Mouse (Mus musculus): Measurements from ENCODE around the gene Ablim1.
A peak's percentile ranks its signal among the peaks of the same experiment; 100 is the strongest.

Ablim1 gene

DNA sequence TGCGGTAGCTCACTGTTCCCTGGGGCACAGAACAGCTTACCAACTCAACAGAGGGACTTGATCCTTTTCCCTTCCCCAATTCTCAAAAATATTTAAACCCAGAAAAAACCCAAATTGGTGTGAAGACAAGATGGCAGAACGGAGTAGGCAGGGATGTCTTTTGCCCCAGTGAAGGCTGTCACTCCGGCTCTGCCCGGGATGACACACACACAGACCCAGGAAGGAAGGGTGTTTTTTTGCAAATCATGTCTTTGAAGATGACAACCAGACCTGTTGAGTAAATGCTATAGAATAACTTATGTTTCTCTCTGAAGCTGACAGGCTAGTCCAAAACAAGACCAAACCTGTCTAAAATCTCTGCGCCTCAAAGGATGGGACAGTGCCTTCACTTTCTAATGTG is 187.2 kb downstream of the Ablim1 start:
- no peak for DNase-seq (ENCODE audit: low spot score in 2 of 2)

DNA sequence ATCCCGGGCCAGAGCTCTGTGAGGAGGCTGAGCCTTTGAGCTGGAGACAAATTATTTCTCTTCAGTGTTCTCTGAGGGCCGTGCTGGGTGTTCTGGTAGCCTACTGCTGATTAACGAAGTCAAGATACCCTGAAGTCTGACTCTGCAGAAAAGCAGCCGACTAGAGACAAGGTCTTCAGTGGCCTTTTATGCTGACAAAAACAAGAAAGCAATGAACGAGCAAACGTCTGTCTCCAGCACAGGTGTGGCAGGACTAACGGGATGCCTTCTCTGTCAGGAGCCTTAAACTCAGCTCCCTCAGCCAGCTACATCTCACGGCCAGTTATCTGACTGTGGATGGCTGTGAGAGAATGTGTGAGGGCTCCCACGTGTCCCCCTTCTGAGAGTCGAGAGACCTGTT is 187.8 kb downstream of the Ablim1 start:
- no peak for DNase-seq (ENCODE audit: low spot score in 2 of 2)

DNA sequence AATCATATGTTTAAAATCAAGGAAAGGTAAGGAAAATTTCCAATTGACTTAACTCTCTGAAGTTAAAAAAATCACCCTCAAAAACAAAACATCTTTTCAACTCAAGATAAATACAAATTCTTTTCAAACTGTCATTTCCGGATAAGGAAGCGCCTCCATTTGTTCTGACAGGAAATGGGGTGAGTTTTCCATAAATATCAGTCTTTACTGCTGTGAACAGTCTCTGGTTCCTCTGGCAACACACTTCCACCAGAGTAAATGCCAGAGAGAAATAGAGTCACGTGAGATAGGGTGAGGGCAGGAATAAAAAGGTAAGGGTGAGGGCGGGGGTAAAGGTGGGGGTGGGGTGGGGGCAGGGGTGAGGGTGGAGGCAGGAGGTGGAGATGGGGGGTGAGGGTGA is 189.8 kb downstream of the Ablim1 start:
- DNase-seq (ENCODE audit: low spot score in 2 of 2), result no peak

DNA sequence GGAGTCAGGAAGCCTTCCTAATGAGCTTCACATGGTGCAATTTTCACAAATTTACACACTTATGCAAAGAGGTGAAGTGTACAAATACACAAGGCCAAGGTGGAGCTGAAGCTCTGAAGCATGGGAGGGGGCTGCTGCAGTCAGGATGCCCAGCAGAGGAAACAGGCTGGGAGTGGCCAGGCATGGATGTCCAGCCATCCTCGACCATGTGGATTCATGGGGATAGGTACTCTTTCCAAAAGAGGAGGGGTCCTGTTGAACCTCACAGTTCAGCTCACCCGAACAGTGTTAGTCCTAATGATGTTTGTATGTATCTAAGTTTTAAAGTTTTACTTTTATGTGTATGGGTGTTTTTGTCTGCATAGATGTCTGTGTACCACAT is 190.6 kb downstream of the Ablim1 start:
- DNase-seq (ENCODE audit: low spot score in 2 of 2), result no peak

DNA sequence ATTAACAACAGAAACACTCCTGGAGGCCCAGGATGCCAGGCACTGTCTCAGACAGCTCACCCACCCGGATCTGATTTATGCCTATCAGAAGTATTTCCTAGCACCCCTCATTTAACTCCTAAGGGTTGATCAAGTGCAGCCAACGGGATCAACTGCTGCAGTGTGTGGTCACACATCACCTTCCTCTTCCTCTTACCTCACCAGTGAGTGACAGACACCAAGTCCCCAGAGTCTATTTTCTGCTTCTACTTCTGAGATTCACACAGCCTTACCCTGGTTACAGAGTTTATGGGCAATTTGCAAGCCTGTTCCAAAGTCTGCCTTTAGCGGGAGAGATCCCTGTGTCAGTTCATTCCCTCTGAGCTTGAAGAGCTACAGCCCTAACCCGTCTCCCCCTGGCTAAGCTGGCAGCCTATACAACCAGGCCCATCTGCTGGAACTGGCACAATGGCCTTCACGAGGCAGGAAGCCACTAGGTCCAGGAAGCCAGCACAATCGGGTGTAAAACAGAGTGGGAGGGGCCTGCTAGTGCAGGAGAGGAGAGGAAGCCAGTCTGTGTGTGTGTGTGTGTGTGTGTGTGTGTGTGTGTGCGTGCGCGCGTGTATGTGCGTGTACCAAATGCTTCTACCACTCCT is 191.1 kb downstream of the Ablim1 start:
- peak; percentile 77 to 85 for DNase-seq (ENCODE audit: low spot score in 2 of 2)

DNA sequence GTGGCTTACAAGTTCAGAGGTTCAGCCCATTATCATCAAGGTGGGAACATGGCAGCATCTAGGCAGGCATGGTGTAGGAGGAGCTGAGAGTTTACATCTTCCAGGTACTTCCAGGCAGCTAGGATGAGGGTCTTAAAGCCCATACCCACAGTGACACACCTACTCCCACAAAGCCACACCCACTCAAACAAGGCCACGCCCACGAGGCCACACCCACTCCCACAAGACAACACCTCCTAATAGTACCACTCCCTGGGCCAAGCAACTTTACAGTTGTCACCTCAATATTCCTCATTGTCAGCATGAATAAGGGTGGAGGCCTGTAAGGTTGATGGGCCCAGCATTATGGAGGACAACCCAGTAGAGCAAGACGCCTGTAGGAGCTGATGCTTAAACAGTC is 192.5 kb downstream of the Ablim1 start:
- no peak for DNase-seq (ENCODE audit: low spot score in 2 of 2)

DNA sequence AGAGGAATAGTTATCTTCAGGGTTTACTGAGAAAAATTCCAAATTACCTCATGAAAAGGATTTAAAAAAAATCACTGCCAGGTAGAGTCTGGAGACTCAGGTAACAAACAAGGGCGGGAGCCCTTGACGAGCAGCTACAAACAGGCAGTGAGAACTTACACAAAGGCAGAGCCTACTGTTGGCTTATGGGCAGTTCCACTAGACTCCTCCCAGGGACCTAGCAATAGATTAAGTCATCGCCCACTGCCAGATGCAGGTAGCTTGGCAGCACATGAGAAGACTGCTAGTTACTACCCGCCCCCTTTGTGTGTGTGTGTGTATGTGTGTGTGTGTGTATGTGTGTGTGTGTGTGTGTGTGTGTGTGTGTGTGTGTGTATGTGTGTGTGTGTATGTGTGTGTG is 193.7 kb downstream of the Ablim1 start:
- DNase-seq (ENCODE audit: low spot score in 2 of 2), result no peak

DNA sequence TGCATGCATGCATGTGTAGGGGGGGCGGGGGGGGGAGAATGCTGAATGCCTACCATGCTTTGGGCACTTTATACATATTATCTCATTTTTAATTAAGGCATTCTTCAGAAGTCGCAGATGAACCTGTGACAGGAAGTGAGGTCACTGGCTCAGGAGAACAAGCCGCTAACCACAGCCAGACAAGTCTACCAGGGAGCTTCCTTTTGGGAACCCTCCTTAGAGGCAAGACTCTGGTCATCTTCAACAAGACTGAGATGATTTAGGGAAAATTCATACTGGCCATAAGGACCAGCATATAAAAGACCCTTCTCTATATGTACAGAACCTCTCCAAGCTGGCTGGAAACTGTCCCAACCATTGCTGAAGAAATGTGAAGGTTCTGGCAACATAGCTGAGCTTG is 195.1 kb downstream of the Ablim1 start:
- DNase-seq (ENCODE audit: low spot score in 2 of 2), result no peak

DNA sequence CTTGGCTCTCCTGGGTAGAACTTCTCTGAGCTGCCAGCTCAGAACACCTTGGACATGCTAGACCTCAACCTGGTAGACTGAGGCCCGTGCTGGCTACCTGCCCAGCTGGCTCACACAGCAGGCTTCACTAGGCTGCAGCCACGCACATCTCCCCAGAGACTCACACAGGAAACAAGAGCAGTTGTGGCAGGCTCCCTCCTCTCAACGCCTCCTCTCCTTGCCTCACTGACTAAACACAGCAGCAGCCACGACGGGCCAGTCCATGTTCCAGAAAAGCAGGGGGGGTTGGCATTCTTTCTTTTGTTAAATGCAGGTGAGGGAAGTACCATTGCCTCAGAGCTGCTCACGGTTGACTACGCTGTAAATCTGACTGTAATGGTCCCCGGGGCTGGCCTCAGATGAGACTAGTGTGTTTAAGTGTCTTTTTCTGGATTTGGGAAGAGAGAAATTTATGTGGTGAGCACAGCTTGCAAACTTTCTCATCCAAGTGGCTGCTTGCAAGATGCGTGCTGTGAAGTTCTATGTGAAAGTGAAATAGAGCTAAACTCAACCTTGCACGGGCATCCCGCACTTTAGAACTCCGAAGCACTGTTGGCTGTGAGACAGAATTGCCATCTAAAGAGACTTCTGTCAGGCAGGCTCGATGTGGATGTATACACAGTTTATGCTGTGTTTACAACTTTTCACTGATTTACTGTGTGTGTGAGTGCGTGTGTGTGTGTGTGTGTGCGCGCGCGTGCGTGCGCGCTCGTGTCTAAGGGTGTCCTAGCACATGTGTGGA is 195.7 kb downstream of the Ablim1 start:
- DNase-seq (ENCODE audit: low spot score in 2 of 2), result peak; percentile 76 to 82

DNA sequence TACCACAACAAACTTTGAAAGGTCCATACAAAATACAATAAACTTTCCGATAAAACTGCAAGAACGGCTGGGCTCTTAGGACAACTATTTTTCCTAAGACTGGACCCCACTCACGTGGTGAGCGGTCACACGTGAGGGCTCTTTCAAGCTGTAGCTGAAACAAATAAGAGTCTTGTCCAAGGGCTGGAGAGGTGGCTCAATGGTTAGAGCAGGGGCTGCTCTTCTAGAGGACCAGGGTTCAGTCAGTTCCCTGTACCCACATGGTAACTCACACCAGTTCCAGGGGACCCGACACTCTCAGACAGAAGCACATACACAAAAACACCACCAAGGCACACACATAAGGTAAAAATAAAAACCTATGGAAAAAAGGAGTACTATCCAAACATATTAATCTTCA is 197.0 kb downstream of the Ablim1 start:
- no peak for DNase-seq (ENCODE audit: low spot score in 2 of 2)

DNA sequence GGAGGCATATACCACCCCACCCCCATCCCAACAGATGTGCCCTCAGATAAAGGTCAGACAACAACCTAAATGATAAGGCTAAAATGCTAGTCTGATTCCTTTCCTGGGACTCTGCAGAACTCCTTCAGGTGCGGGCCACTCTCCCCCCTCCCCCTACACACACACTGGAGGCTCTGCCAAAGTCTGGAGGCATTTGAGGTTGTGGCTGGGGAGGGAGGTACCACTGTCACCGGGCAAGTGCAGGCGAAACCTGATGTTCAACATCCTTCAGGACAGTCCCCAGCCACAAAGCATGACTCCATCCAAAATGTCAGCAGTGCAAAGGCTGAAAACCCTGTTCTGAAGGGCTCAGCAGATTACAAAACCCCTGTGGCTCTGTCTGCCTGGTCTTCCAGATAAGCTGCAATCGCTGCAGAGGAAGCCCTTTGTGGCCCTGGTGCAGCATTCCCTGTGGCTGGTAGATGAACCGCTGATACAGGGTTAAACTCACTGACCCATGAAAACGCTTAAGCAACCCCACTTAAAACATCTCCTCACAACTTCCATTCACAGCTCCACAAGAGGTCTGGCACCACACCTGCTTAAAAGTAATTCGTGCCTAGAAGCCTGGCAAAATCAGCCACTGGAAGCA is 197.7 kb downstream of the Ablim1 start:
- DNase-seq (ENCODE audit: low spot score in 2 of 2), result no peak

DNA sequence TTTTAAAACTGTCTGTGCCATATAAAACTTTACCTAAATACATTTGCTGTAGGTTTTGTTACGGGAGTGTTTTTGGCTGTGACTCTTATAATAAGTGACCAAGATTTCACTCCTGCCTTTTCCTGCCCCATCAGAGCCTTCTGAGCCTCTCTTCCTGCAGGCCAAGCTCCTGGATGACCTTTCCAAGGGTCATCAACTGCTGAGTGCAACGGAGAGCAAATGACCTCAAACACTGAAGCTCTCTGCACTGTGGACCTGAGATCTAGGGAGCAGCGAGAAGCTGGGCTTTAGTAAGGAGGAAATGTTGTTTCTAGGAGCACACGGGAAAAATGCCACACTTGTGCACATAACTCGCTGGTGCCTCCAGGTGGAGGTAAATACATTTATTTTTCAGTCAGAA is 199.0 kb downstream of the Ablim1 start:
- no peak for DNase-seq (ENCODE audit: low spot score in 2 of 2)

DNA sequence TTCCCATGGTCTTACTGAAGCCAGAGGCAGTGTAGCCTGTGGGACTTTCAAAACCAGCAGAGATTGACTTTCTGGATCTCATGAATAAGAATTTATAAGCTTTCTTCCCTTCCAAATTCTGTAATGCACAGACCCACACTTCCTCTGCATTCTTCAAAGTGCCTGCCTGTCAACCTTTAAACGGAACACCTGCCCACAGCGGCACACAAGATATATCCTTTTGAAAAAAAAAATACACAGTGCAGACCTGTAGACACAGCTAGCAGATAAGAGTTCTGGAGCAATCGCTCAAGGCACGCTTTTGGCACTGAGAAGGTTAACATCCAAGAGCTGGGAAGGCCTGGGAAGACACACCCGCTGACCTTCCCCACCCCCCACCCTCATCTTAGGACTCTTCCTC is 199.8 kb downstream of the Ablim1 start:
- DNase-seq (ENCODE audit: low spot score in 2 of 2), result no peak

DNA sequence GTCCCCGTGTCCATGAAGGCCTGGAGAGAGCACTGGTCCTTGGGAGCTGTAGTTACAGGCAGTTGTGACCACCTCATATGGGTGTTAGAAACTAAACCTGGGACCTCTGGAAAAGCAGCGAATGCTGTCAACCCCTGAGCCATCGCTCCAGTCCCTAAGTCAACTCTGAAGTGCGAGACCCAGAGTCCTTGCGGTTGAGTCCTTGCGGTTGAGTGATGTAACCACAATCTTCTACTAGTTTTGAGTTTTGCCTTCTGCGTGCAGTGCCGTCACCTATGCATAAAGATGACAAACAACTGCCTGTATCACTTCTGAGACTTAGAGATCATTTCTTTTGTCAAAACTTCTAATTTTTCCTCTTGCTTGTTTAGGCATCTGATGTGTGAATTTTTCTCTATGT is 200.7 kb downstream of the Ablim1 start:
- DNase-seq (ENCODE audit: low spot score in 2 of 2), result no peak

DNA sequence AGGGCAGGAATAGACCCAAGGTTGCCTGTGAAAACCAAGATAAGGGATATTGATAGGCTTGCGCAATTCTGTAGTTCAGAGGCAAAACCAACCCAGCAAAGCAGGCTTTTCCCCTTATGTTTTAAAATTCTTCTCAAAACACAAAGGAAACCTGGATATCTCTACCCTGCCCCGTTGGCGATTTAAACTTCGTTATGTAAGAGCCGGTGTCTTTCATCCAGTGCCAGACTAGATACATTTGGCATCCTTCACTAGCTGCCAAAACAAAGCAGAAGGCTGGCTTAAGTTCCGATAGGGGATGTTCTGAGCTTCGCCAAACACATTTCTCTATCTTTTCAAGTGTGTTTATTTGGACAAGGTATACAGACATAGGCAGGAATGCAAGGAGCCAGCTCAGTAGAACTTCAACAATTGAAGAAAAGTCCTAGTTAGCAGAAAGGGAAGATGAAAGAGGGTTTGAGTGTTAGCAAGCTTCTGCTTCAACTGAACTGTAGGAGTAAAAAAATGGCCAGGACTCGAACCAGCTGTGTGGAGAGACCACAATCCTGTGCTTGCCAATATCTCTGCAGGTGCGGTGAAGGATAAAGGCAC is 201.8 kb downstream of the Ablim1 start:
- DNase-seq (ENCODE audit: low spot score in 2 of 2), result peak in 1 of 2 experiments; percentile 58

DNA sequence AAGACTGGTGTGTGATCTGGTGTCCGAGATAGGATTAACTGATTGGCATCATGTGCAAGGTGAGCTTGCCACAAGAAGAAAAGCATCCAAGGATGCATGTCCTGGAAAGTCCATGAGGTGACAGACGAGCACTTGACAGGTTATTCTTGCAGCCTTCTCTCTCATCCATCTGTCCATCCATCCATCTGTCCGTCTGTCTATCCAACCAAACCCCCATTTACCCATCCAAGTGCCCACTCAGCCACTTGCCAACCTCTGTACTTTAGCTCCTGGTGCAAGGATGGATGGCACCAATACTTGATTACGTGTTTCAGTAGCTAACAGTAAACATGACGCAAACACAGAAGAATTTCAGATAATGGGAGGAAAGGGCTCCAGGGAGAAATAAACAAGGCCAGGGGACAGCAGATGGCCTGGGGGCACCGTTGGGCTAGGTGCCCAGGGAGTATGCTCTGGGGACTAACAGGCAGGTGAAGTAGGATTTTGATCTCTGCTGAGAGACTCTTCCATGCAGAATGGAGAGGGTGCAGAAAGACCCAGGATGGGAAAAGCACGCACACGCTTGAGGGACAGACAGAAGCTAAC is 202.4 kb downstream of the Ablim1 start:
- no peak for DNase-seq (ENCODE audit: low spot score in 2 of 2)

DNA sequence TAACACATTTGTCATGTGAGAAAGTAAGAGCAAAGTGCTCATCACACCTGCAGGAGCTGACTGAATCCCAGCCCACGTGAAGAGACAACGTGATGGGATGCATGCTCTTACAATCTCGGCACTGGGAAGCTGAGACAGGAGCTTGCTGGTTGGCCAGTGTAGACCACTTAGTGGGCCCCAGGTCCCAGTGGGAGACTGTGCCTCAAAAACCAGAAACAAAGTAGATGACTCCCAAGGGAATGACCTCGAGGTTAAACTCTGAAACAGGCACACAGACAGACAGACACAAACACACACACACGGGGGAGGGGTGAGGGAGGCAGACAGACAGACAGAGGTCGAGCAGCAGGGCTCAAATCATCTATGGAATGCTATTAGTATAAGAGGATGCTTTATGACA is 203.4 kb downstream of the Ablim1 start:
- no peak for DNase-seq (ENCODE audit: low spot score in 2 of 2)

DNA sequence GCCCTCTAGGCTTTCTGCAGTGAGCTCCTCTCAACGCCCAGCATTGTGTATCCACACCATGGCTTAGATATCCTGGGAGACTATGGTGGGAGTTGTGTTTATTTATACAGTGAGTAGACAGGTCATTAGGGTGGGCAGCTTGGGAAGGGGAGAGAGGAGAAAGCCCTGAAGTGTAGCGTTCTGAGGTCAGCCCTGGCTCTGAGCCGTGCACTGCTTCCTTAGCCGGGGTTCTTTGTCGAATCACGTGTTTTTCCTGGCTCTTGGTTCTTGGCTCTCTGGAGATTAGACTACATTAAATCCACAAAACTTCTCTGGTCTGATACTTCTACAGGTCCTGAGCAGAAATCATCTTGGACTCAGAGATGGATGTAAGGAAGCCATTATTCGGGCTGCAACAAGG is 205.1 kb downstream of the Ablim1 start:
- peak in 1 of 2 experiments; percentile 71 for DNase-seq (ENCODE audit: low spot score in 2 of 2)

DNA sequence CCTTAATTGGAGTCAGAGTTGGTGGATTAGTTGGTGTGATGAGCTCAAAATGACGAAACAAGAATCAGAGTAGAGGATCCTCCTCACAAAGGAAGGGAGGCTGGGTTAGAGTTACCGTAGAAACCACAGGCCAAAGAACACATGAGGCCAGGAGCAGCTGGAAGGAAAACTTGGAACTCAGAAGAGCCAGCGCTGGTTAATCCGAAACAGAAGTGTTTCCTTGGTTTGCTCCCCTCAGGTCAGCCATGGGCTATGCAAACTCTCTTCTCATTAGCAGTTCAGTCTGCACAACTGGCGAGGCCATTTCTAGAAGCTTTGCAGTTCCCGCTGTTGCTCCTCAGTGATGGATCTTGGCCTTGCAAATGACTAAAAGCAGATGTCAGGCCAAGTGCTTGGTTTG is 208.2 kb downstream of the Ablim1 start:
- DNase-seq (ENCODE audit: low spot score in 2 of 2), result no peak

DNA sequence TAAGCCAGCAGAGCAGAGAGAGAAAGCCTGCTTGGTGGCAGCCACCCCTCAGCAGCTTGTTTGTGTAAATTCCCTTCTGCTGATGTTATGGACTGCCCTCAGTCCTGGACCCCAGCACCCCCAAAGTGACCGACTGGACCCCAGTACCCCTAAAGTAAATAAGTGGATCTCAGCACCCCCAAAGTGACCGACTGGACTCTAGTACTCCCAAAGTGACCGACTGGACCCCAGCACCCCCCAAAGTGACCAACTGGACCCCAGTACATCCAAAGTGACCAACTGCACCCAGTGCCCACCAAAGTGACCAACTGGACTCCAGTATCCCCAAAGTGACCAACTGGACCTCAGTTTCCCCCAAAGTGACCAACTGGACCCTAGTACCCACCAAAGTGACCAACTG is 208.7 kb downstream of the Ablim1 start:
- DNase-seq (ENCODE audit: low spot score in 2 of 2), result no peak

DNA sequence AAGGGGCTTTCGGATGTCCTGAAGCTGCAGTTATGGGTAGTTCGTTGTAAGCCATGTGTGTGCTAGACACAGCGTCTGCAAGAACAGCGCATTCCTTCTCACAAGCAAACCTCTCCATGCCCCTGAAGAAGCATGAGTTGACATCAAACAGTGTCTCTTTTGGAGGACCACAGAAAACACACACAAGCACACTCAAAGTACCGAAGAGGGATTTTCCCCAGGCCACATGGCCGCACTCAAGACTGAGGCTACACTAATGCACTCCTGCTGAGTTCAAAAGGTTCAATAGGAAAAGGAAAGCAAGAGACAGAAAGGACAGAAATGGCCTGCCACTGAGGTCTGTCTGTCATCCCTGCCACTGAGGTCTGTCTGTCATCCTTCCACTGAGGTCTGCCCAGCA is 209.6 kb downstream of the Ablim1 start:
- no peak for DNase-seq (ENCODE audit: low spot score in 2 of 2)

DNA sequence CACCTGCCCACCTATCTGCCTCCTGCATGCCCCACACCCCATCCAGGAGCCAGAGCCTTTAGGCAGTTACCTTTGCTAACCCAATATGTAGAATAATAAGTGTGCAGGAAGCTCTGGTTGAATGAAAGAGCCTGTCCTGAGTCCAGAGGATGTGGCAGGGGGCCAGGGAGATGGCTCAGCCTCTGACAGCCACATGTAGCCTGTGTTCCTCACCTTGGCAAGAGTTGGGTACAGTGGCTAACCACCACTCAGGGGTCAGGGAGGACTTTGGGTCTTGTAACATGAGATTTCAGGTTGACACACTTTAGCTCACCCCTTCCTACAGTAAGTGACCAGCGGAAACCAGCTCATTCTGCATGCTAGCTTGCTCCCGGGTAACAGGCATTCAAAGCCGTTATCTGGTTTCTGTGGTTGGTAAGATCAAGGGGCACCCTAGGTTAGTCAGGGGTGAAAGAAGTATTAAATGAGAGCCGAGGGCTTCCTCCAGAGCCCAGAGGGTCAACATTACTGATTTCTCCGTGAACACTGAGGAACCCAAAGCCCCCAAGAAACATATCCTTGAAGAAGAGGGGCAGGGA is 210.5 kb downstream of the Ablim1 start:
- no peak for DNase-seq (ENCODE audit: low spot score in 2 of 2)

All from heart, adult 9 months (tissue).